In the genomic region with DNA sequence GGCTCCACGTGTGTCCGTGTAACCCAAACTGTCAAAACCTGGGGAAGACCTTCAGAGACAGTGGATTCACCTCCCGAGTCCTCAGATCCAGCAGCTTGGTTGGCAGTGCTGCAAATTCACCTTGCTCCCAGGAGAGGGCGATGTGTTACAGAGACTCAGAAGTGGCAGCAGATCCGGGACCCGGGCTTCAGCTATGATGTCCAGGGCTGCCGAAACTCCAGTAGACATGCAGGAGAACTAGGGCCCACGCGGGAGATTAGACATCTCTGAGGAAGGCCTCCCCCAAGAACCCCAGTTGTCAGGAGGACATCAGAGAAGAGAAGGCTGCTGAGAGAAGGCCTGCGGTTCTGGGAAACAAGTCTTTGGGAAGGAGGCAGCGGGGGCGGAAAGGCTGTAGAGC, we compare ENCODE assay signal across 9 mouse cellular contexts. TPM values are rescaled to one million over a fixed set of nuclear protein-coding genes. Genes with fewer than 3 reads are reported as not detected.
A peak's percentile ranks its signal among the peaks of the same experiment; 100 is the strongest.
DNase-seq lines count a peak whose midpoint lies in the region; ATAC-seq and TF ChIP-seq lines count a peak whose summit lies in the region.
"Had no signal": no experiment of that assay in that cellular context is flagged by ENCODE, and none has a peak within 500 bp of the region (broad histone marks: within the 10 kb centered on the region; RNA-seq: fewer than 3 reads in every experiment).

No protein-coding gene starts in this region.

- H3K9me3 ChIP-seq in liver, postnatal 0 days (ENCODE audit: low read length), result no peaks in the 10 kb centered on the region
- H3K9me3 ChIP-seq: heart, embryonic 13.5 days had no signal

- TF ChIP-seq EP300 in liver, postnatal 0 days (IDR thresholded peaks at IDR 0.05; ENCODE audit: low read depth), result no peak

- H3K27ac ChIP-seq in liver, postnatal 0 days (ENCODE audit: low read depth), result no peak overlapping the region
- H3K27ac ChIP-seq: heart, embryonic 13.5 days had no signal

- intact Hi-C loops in gastrocnemius, postnatal 36 days (cut with DNase I), result loop anchor here (1.0 kb wide), 1 partner anchor 85 kb away; no protein-coding TSS in a partner anchor

- H3K27me3 ChIP-seq in liver, postnatal 0 days (ENCODE audit: insufficient read depth, low read length), result peaks cover 60% of the 10 kb centered on the region

- peak; percentile 82 for DNase-seq in ES-CJ7 (ENCODE audit: low read depth, low spot score)
- DNase-seq in adrenal gland, postnatal 10 days, result peak; percentile 80
- peak; percentile 86 for DNase-seq in embryo, embryonic 10.5 days (ENCODE audit: low spot score)
- peak; percentile 33 to 34 for DNase-seq in gastrocnemius, postnatal 36 days
- peak; percentile 77 to 80 for DNase-seq in kidney, postnatal 25 days
- peak; percentile 56 for DNase-seq in liver, postnatal 0 days
- peak; percentile 85 for DNase-seq in retina, postnatal 1 day

- WGBS in liver, postnatal 0 days (ENCODE audit: insufficient replicate concordance), result 16% methylated on average over 12 of the region's 12 CpGs

- TF ChIP-seq CTCF in liver, postnatal 0 days (IDR thresholded peaks at IDR 0.05; ENCODE audit: low read depth), result peak; percentile 77

- no peaks in the 10 kb centered on the region for H3K36me3 ChIP-seq in liver, postnatal 0 days (replicated peaks; ENCODE audit: insufficient read depth, low read length)
- H3K36me3 ChIP-seq: heart, embryonic 13.5 days had no signal

- H3K4me2 ChIP-seq in liver, postnatal 0 days (ENCODE audit: low read depth, low read length), result no peak overlapping the region
- H3K4me2 ChIP-seq: heart, embryonic 13.5 days had no signal

- H3K4me3 ChIP-seq in liver, postnatal 0 days (ENCODE audit: low read depth, low read length), result no peak overlapping the region
- H3K4me3 ChIP-seq: heart, embryonic 13.5 days had no signal

- ATAC-seq in liver, postnatal 0 days, result no peak
- ATAC-seq in erythroblast, adult 5-6 weeks (replicated peaks; ENCODE audit: low FRiP score, poor library complexity, severe bottlenecking), result no peak

- H3K4me1 ChIP-seq in liver, postnatal 0 days (ENCODE audit: insufficient read depth), result no peaks in the 10 kb centered on the region
- H3K4me1 ChIP-seq: heart, embryonic 13.5 days had no signal

- no peak overlapping the region for H3K9ac ChIP-seq in liver, postnatal 0 days (replicated peaks)
- H3K9ac ChIP-seq: heart, embryonic 13.5 days had no signal

RNA-seq across cellular contexts. Expression of a gene that starts 50.7 kb away (rescaled TPM):
- not detected for total RNA-seq in adrenal gland, postnatal 10 days (2021)
- total RNA-seq in gastrocnemius, postnatal 36 days (2021), result not detected
- polyA plus RNA-seq in liver, postnatal 0 days (2015; fragmentation: Nextera tagmentation; extraction: Ambion mirVana), result not detected in 2 replicates
- total RNA-seq in erythroblast, adult 5-6 weeks (2015; ENCODE audit: low replicate concordance), result not detected in 2 replicates
- not detected in 2 replicates for total RNA-seq in erythroblast, adult 5-6 weeks (2017; ENCODE audit: low replicate concordance)
- polyA plus RNA-seq: heart, embryonic 13.5 days had no signal

Comparison
In these comparisons a context has a peak if more than half of its experiments do, and no peak if none do; other contexts are left out.
1. DNase-seq: peak in every context shown above with its lines; median percentile 86 in embryo, embryonic 10.5 days; 85 in retina, postnatal 1 day; 82 in ES-CJ7; 80 in adrenal gland, postnatal 10 days; 78 in kidney, postnatal 25 days; 56 in liver, postnatal 0 days; 34 in gastrocnemius, postnatal 36 days.